Mouse (Mus musculus) lung, embryonic 15.5 days (tissue): ENCODE measurements at regions not wholly inside any gene's neighbourhood (a gene's known extent, or its start where the extent isn't known, plus 50 kb on each side); places are given as distances from the start of the nearest gene placed in this dataset.

Experiments used
- ATAC-seq: fragments of 200-750 bp; cut with Nextera tagmentation; 2 replicates; pipeline ENCODE4 v1.8.0; 2017; ENCODE audit warnings: moderate number of reproducible peaks, borderline replicate concordance; ENCODE audit not compliant: low FRiP score, low TSS enrichment; ENCODE audit errors: extremely low read depth
- H3K27ac ChIP-seq: fragments of 300-500 bp; sonication (generic); 2 replicates; pipeline ENCODE4 v1.5.1; 2015; ENCODE audit warnings: moderate library complexity, mild to moderate bottlenecking, inconsistent platforms
- H3K27me3 ChIP-seq: fragments of 300-500 bp; sonication (generic); 2 replicates; pipeline ENCODE4 v1.6.1; 2015; ENCODE audit warnings: inconsistent platforms
- H3K36me3 ChIP-seq: fragments of 300-500 bp; sonication (generic); 2 replicates; pipeline ENCODE4 v1.6.1; 2015; ENCODE audit warnings: inconsistent platforms
- H3K4me1 ChIP-seq: fragments of 300-500 bp; sonication (generic); 2 replicates; pipeline ENCODE4 v1.6.1; 2015; ENCODE audit warnings: inconsistent platforms
- H3K4me2 ChIP-seq: fragments of 300-500 bp; sonication (generic); 2 replicates; pipeline ENCODE4 v1.6.1; 2015; ENCODE audit warnings: inconsistent platforms, mild to moderate bottlenecking, moderate library complexity
- H3K4me3 ChIP-seq: fragments of 300-500 bp; sonication (generic); 2 replicates; pipeline ENCODE4 v1.5.1; 2015; ENCODE audit warnings: mild to moderate bottlenecking, inconsistent platforms
- H3K9ac ChIP-seq: fragments of 300-500 bp; sonication (generic); 2 replicates; pipeline ENCODE4 v1.6.1; 2015; ENCODE audit warnings: inconsistent platforms
- H3K9me3 ChIP-seq: fragments of 300-500 bp; sonication (generic); 2 replicates; pipeline ENCODE4 v1.6.1; 2016; ENCODE audit warnings: inconsistent platforms
- WGBS: fragments of 180-500 bp; shearing (Covaris S2); methylation state at CpG from one replicate; pipeline ENCODE4 v1.1.7; 2015; 5-methylcytosine and 5-hydroxymethylcytosine counted together

DNA sequence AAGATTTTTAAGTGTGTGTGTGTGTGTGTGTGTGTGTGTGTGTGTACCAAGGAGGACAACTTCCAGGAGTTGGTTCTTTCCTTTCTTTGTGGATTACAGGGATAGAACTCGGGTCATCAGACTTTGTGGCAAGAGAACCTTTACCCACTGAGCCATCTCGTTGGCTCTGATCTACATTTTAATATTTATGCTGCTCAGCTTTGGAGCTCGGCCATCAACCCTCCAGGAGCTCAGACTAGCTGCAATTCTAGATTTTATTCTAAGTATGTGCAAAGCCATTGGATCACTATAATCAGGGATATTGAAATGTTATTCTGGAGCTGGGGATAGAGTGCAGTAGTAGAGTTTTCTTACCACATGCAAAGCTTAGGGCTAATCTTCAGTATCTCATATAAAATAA is 183.6 kb upstream of the Fam19a5 start:
- no peak for ATAC-seq
- Histone ChIP-seq H3K9ac (no peak overlapping the region), H3K4me1 (no peaks in the 10 kb centered on the region), H3K36me3 (no peaks in the 10 kb centered on the region), H3K9me3 (no peaks in the 10 kb centered on the region), H3K27me3 (no peaks in the 10 kb centered on the region), H3K4me2 (no peak overlapping the region), H3K4me3 (no peak overlapping the region), H3K27ac (no peak overlapping the region)
- 62% methylated on average over 3 of the region's 3 CpGs for WGBS

GRCm38 (mm10) chr15:87365712-87366361 is 178.3 kb upstream of the Fam19a5 start:
- Histone ChIP-seq H3K4me2 (no peak overlapping the region), H3K4me3 (no peak overlapping the region), H3K36me3 (no peaks in the 10 kb centered on the region), H3K4me1 (no peaks in the 10 kb centered on the region), H3K9me3 (no peaks in the 10 kb centered on the region), H3K27me3 (no peaks in the 10 kb centered on the region), H3K27ac (no peak overlapping the region), H3K9ac (no peak overlapping the region)
- no peak for ATAC-seq
- WGBS = 39% methylated on average over 8 of the region's 8 CpGs

DNA sequence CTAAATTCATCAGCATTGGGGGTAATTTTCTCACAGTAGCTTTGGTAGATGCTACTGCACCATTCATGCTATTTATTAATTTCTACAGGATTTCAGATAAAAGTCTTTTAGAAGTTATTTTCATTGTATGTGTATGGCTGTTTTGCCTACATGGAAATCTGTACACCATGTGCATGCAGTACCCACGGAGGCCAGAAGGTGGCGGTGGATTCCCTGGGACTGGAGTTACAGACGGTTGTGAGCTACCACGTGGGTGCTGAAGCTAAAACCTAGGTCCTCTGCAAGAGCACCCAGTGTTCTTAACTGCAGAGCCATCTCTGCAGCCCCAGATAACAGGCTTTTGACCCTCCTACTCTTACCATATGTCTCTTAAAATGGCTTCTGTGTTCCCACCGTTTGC is 176.7 kb upstream of the Fam19a5 start:
- Histone ChIP-seq H3K9ac (no peak overlapping the region), H3K4me1 (no peaks in the 10 kb centered on the region), H3K27ac (no peak overlapping the region), H3K4me3 (no peak overlapping the region), H3K27me3 (no peaks in the 10 kb centered on the region), H3K9me3 (no peaks in the 10 kb centered on the region), H3K4me2 (no peak overlapping the region), H3K36me3 (no peaks in the 10 kb centered on the region)
- 48% methylated on average over 5 of the region's 5 CpGs for WGBS
- ATAC-seq = no peak

DNA sequence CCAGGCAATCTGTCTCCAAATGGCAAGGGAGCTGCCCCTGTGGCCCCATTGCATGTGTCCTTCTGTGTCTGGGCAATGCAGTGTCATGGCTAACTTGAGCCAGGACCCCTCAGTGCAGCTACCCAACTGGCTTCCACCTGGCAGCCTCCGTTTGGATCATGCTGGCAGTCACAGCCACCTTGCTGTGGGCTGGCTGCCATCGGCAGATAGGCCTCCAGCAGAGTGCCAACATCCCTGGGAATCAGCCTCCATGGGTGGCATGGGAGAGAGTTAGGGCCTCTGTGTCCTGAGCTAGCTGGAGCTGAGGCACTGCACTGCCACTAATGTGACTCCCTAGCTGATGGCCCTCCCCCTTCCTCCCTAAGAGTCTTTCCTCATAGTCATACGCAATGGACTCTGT is 174.7 kb upstream of the Fam19a5 start:
- Histone ChIP-seq H3K9me3 (no peaks in the 10 kb centered on the region), H3K4me3 (no peak overlapping the region), H3K27ac (no peak overlapping the region), H3K4me1 (no peaks in the 10 kb centered on the region), H3K9ac (no peak overlapping the region), H3K27me3 (no peaks in the 10 kb centered on the region), H3K36me3 (no peaks in the 10 kb centered on the region), H3K4me2 (no peak overlapping the region)
- 74% methylated on average over 3 of the region's 3 CpGs for WGBS
- ATAC-seq = no peak

GRCm38 (mm10) chr15:87369836-87370235 is 174.3 kb upstream of the Fam19a5 start:
- H3K36me3 ChIP-seq = no peaks in the 10 kb centered on the region
- no peak overlapping the region for H3K4me3 ChIP-seq
- ATAC-seq = no peak
- no peaks in the 10 kb centered on the region for H3K9me3 ChIP-seq
- H3K27ac ChIP-seq = no peak overlapping the region
- 81% methylated on average over 9 of the region's 9 CpGs for WGBS
- H3K4me1 ChIP-seq = no peaks in the 10 kb centered on the region
- H3K9ac ChIP-seq = no peak overlapping the region
- no peaks in the 10 kb centered on the region for H3K27me3 ChIP-seq
- no peak overlapping the region for H3K4me2 ChIP-seq

DNA sequence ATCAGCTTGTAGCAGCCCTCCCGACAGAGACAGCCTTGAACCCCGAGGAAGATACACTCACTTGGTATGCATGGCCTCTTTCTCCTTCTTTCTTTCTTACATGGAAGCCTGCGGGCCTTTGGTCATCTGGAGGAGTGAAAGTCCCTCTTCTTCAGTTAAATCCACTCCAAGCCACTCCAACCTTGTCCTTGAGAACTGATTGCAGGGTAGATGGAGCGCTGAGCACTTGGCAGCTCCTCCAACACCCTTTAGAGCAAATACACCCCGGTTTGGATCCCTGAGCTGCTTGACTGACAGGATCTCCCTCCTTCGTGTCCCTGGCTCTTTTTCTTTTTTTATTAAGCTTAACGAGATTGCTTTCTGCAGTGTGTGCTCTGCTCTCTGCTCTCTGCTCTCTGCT is 173.3 kb upstream of the Fam19a5 start:
- H3K4me1 ChIP-seq = no peaks in the 10 kb centered on the region
- H3K4me3 ChIP-seq = no peak overlapping the region
- H3K27ac ChIP-seq = no peak overlapping the region
- no peak for ATAC-seq
- no peaks in the 10 kb centered on the region for H3K27me3 ChIP-seq
- no peak overlapping the region for H3K9ac ChIP-seq
- H3K36me3 ChIP-seq = no peaks in the 10 kb centered on the region
- H3K9me3 ChIP-seq = no peaks in the 10 kb centered on the region
- H3K4me2 ChIP-seq = no peak overlapping the region
- 51% methylated on average over 7 of the region's 7 CpGs for WGBS

DNA sequence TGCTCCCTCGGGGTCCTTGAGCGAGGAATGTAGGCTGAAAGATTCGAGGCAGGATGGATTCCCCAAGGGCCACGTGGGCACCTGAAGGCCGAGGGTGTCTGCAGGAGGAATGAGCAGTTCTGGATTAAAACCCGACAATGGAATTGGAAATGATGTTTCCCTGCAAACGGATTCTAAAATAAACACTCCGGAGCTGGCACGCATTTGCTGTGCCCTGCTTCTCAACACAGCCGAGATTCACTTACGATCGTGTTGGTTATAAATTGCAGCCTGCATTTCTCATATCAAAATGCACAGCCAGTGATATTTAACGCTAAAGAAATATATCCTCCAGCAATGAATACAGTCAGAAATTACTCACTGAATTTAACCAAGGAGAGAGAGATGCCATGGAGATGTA is 169.4 kb upstream of the Fam19a5 start:
- no peak for ATAC-seq
- Histone ChIP-seq H3K4me2 (no peak overlapping the region), H3K27ac (no peak overlapping the region), H3K36me3 (no peaks in the 10 kb centered on the region), H3K9me3 (no peaks in the 10 kb centered on the region), H3K27me3 (no peaks in the 10 kb centered on the region), H3K4me1 (no peaks in the 10 kb centered on the region), H3K4me3 (no peak overlapping the region), H3K9ac (no peak overlapping the region)
- 62% methylated on average over 13 of the region's 13 CpGs for WGBS

DNA sequence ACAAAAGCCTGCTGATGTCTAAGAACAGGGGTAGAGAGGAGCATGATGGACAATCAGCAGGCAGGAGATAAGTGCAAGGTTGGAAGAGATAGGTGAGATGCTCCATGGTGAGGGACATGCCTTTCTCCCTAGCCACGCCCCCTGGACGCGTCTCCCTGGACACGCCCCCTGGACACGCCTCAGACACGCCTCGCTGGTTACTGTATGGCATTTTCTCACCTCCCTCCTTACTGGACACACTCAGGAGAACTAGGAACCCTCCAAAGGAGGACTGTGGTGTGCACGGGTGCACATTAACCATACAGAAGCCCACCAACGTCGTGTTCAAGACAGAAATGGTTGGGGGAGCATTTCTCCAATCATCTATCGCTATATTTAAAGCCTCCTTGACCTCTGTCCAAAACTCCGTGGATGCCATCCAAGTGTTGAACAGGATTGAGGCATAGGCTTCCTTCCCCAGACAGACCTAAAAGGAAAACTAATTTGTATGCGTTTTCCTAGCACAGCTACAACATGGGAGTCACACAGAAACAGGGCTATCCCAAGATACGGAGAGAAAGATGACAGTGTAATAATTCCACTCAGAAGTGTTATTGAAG is 168.4 kb upstream of the Fam19a5 start:
- Histone ChIP-seq H3K27me3 (no peaks in the 10 kb centered on the region), H3K4me2 (no peak overlapping the region), H3K36me3 (no peaks in the 10 kb centered on the region), H3K4me1 (no peaks in the 10 kb centered on the region), H3K9ac (no peak overlapping the region), H3K4me3 (no peak overlapping the region), H3K9me3 (no peaks in the 10 kb centered on the region), H3K27ac (no peak overlapping the region)
- WGBS = 67% methylated on average over 14 of the region's 14 CpGs
- no peak for ATAC-seq

DNA sequence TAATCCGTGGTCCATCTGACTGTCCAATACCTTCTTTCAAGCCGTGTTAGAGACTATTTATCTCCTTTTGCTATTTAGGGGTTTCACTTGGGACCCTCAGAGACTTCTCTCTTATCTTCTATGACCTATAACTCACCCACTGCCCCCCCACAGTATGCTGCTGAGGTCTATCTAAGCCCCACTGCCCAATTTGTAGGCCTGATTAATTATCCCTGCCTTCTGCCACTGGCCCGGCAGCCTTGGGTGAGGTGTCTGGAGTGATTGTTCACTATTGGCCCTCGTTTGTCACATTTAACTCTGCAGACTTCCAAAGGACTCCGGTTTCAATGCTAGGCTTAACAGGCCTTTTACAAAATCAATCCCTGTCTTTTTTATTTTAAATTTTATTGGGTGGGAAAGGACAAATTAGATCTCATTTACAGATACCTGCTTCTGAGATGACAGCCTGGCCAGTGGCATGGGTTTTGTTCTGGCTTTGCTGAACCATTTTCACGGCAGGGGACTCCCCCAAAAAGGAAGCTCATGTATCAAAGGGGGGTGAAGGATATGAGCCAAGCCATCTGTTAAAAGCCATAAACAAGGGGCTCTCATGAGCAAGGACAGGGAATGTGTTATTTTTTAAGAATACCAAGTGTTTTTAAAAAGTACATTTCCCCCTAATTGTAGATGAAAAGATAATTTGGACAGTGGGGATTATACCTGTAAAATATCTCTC is 160.4 kb upstream of the Fam19a5 start:
- no peak overlapping the region for H3K4me3 ChIP-seq
- H3K4me1 ChIP-seq = no peaks in the 10 kb centered on the region
- H3K27ac ChIP-seq = no peak overlapping the region
- no peak for ATAC-seq
- no peaks in the 10 kb centered on the region for H3K9me3 ChIP-seq
- H3K36me3 ChIP-seq = no peaks in the 10 kb centered on the region
- 36% methylated on average over 6 of the region's 6 CpGs for WGBS
- no peak overlapping the region for H3K4me2 ChIP-seq
- H3K27me3 ChIP-seq = no peaks in the 10 kb centered on the region
- no peak overlapping the region for H3K9ac ChIP-seq

GRCm38 (mm10) chr15:87384279-87385066 is 159.6 kb upstream of the Fam19a5 start:
- 50% methylated on average over 13 of the region's 13 CpGs for WGBS
- no peak overlapping the region for H3K27ac ChIP-seq

DNA sequence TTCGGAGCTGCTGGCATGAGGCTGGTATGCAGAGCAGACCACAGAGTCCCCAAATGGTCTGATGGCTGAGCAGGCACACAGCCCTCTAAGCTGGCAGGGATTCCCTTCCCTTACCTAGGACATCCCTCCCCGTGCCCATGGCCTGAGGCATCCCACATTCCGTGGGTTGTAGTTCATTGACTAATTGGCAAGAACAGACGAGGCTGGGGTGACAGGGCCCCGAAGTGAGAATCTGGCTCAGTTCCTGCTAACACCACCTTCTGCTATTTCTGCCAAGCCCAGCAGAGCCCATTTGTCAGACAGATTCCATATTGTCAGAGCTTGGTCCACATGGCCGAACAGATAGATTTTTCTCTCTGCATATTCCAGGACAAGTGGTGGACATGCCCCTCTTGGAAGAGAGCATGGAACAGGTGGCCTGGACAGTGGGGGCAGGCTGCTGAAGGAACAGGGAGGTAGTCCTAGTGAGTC is 157.6 kb upstream of the Fam19a5 start:
- no peak overlapping the region for H3K27ac ChIP-seq
- no peaks in the 10 kb centered on the region for H3K4me1 ChIP-seq
- no peak for ATAC-seq
- no peaks in the 10 kb centered on the region for H3K36me3 ChIP-seq
- no peak overlapping the region for H3K4me2 ChIP-seq
- H3K9ac ChIP-seq = no peak overlapping the region
- H3K4me3 ChIP-seq = no peak overlapping the region
- H3K9me3 ChIP-seq = no peaks in the 10 kb centered on the region
- 80% methylated on average over 6 of the region's 6 CpGs for WGBS
- H3K27me3 ChIP-seq = no peaks in the 10 kb centered on the region

More at GRCm38 (mm10) chr15:87384279-87385066, 159.6 kb upstream of the Fam19a5 start:
- H3K4me2 ChIP-seq = no peak overlapping the region
- no peak overlapping the region for H3K4me3 ChIP-seq
- ATAC-seq = no peak
- no peaks in the 10 kb centered on the region for H3K9me3 ChIP-seq
- no peak overlapping the region for H3K9ac ChIP-seq
- H3K36me3 ChIP-seq = no peaks in the 10 kb centered on the region
- H3K4me1 ChIP-seq = no peaks in the 10 kb centered on the region
- no peaks in the 10 kb centered on the region for H3K27me3 ChIP-seq

DNA sequence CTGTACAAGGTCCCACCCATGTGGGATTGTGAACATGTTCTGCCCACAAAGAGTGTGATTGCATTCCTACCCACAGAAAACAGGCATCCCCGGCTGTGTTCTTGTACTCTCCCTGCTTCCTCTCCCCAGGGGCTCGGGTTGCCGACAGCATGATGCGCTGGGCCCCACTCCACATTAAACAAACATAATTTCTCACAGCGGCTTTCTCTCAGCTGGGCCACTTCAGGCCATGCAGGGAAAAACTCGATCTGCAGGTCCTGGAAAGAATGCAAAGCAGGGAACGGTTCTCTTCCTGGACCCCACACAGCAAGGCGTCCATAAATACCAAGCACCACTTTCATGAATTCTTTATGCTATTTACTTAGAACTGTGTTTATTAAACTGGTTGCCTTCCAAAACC is 152.7 kb upstream of the Fam19a5 start:
- Histone ChIP-seq H3K9ac (no peak overlapping the region), H3K4me1 (no peaks in the 10 kb centered on the region), H3K4me2 (peak overlapping the region; percentile 8; the same call in 1 of the 2 replicates), H3K9me3 (no peaks in the 10 kb centered on the region), H3K4me3 (no peak overlapping the region), H3K36me3 (no peaks in the 10 kb centered on the region), H3K27me3 (no peaks in the 10 kb centered on the region), H3K27ac (no peak overlapping the region)
- ATAC-seq = 0 out of 2 replicates have a peak, but pooled peaks have one; percentile 19
- WGBS = 14% methylated on average over 8 of the region's 8 CpGs
